Mouse (Mus musculus) frontal cortex, postnatal 14 days (tissue): ENCODE measurements at regions not wholly inside any gene's neighbourhood (a gene's known extent, or its start where the extent isn't known, plus 50 kb on each side); places are given as distances from the start of the nearest gene placed in this dataset.

ENCODE experiments used
- DNase-seq, 2 experiments: peaks; one replicate each; pipeline ENCODE4 v3.0.0; 2022; ENCODE audit warnings: low spot score in 2 of 2

DNA sequence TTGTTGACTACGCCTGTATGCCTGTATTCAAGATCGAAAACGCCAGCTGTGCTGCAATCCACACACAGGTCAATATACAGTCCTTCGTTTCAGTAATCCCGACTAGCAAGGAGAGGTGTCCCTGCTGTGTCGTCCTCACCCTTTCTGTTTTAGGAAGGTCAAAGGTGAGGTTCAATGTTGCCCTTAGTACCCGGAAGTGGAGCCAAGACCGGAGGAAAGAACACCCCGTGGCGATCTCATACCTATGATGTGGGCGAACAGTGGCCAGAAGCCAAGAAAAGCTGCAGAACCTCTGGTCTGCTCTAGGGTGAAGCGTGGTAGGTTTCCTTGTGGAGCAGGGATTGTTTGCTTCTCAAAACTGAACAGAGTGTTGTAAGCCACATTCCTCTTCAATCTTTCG, 217.9 kb upstream of the Nr2f2 start:
- DNase-seq, result no peak

DNA sequence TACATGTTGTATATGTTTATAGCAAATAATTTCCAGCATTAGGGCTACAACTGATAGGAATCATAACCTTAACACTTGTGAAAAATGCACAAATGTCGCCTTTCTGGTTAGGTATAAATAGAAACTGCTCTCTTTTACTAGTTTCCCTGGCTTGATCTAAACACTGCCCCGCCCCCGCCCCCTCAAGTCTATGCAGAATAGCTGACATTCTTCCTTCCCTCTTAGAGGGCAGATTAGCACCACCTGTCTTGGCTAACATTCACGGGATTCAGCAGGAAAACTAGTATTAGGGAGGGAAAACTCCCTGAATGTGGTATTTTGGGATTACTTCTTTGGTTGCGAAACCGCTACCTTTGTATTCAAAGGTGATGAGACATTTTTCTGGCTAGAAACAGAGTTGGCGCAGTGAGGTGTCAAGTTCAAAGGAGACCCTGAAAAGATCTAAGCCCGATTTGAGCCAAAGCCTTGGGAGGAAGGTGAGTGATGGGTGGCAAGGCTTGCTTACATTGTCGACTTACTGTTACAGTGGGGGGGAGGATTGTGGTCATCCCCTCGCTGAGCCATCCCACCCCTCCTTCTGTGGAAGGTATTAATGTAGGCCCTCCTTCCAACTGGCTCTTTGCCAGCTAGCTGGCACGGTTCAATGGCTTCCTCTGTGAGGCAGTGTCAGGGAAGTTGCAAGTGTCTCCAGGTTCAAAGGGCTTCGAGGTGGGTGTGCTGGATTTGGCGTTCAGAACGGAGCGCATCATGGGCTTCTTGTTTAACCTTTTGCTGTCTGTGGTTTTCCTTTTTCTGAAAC, 209.8 kb upstream of the Nr2f2 start:
- DNase-seq, result no peak

DNA sequence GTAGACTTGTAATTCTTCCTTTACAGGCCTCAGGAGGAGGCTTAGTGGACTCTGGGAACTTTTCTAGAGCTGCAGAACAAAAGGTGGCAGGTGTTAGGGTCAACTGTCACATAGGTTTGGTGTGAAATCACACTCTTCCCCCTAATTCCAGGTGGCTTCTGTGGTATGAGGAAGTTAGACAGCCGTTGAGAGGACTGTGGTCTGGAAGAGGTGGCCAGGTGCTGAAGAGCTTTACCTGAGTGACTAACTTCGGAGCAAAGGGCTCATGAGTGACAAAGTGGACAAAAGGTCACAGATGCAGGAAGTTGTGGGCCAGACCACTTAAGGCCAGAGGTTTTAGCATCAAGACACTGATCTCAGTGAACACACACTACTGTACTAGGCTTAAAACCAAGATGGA, 209.1 kb upstream of the Nr2f2 start:
- no peak for DNase-seq

DNA sequence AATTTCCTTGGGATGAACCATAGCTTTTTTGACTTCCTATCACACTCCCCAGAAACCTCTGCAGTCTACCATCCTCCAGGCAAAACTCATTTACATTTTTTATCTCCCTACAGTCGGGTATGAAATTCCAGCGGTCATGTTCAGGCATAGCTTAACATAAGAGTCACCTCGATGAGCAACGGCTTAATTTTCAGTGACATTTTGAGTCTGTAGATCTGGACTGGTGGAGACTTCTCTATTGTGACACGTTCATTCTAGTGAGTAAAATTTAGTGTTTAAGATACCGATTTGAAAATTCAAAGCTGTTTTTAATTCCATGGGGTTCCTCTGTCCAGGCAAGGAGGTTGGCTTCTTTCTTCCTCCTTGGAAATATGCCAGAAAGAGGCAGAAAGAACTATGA, 207.7 kb upstream of the Nr2f2 start:
- DNase-seq, result no peak

DNA sequence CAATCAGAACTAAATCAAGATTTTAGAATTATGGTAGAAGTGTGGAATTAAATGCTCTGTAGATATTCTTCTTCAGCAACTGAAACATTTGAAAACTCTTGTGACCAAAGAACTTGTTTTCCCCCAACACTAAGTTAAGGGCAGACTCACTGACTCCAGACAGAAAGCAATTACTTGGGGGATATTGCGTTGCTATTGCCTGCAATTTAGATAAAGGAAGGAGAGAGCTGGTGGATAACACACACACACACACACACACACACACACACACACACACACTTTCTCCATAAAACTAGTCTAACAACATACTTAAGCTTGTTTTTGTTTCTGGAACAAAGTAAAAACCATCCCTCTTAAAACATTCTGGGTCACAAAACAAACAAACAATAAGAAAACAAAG, 198.5 kb upstream of the Nr2f2 start:
- DNase-seq, result no peak

DNA sequence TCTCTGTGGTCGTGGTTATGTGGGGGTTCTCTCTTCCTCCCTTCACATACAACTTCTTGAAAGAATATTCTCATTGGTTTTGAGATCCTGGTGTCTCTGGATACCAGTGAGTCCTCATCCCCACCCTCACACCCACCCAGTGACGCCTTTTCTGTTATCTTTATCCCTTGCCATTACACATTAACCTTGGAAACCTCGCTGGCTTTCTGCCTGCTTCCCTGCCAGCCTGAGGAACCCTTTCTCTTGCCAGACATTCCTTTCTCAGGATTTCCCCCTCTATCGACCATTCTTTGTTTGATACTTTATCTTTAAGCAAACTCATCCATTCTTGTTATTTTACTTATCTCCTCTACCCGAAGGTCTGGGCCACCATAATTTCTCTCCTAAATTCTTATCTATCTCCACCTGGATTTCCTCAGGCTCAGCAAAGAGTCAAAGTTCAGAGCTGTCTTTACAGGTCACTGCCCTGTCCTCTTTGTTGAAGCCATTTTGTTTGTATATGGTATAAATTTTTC, 182.5 kb upstream of the Nr2f2 start:
- no peak for DNase-seq

DNA sequence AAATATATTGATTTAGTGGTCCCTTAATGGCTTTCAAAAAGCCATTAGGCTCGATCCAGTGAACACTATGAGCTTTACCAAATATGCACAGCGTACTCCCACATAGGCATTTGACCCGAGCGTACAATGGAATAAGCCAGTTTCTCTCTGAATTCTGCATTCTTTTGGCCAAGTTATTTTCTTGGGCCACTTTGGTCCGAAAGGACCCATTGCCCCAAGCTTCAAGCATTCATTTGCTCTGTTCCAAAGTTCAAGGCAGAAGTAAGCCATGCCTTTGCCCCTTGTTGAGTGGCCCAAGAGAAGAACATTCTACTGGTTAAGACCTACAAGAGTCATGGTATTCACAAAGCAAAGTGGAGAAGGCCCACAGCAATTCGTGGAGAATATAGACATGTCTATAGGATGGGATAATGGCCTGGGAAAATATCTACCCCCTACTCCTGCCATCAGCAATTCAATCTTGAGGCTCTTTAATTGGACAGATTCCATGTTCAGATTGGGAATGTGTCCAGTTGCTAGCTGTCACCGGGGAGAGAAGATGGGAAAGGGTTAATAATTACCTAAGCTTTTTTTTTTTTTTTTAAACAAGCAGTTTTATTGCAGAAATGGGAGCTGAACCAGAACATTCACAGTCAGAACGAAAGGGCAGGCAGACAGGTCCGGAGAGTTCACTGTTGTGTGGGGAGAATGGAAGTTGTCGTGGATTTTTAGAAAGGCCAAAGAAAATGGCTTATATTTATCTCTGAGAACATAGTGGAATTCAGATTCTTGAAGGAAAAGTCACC, 175.5 kb upstream of the Nr2f2 start:
- DNase-seq, result no peak

DNA sequence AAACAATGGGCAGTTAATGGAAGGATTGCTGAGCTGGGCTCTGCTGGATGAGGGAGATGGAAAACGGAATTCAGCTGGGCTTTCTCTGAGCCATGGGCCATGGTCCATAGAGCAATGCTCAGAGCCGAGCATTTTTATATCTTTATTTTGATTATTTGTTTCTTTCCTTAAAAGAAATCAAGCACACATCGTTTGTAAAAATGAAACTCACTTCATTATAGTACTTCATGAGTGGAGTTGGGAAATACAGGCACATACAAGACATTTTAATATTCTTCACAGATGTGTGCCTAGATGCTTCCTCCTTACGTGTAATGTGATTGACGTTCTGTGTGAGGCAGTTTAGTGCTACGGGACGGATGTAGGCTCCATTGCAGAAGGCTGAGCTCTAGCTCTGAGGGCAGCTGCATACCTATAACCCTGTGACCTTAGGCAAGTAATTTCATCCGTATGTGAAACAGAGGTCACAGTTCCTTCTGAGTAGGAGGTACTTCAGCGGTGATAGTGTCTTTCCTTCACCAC, 172.6 kb upstream of the Nr2f2 start:
- DNase-seq, result no peak

DNA sequence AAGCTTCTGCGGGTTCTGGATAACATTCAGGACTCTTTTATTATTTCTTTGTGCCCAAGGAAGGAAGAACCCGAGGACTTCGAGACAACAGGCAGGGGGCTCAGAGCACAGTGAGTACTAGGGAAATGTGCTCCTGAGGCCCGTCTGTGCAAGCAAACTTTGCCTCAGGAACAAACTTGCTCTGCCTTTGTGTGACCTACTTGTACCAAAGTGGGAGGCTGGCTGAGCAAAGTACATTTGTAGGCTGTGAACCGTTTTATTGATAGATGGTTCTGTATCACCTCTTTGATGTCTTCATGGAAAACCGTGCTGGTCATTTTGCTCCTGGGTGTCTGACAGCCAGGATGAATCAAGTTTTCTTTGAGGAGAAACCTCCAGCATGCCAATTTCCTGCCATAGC, 169.5 kb upstream of the Nr2f2 start:
- no peak for DNase-seq

DNA sequence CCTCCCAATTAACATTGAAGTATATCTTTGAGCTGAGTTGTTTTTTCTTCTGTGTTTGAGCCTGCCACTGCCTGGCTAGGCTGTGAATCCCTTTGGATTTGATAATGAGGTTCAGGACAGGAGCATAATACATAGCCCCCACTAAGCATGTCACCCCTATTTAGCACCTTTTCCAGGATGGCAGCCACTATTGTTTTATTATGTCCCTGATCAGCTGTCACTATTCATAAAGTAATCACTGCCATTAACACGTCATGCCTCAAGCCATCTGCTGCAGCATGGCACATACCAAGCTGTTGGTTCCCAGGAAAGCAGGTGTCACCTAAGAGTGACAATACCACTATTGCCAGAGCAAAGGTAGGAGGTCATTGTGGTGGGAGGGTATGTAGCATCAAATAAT, 167.0 kb upstream of the Nr2f2 start:
- DNase-seq, result no peak

DNA sequence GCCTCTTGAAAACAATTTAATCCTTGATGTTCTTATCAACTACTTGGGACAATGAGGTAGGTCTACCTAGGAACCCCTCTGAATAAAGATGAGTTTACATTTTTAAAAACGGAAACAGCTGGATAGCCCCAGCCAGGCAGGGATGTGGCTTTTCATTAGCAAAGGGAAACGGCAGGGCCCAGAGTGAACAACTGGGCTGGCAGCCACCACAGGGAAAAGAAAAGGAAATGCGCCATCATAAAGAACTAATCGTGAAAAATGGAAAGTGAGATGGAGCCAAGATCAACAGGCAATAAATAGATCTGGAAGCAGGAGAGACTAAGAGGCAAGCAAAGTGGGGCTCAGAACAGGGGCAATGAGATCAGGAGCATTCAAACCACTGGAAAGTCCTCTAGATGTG, 161.4 kb upstream of the Nr2f2 start:
- no peak for DNase-seq

DNA sequence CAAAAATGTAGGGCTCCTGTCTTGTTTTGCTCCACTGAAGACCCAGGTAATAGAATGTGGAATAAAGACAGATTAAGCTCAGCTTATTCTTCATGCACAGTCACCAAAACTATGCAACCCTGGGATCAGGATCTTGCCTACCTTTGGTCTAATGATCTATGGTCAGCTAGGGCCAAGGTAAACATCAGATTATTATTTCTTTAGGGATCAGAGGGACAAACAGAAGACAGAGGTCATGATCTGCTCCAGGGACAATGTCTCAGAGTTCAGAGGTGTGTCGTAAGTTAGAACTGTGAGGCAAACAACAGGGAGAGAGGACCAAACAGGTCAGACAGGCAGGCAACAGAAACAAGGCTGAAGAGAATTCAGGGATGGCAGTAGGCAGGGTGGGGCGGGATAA, 158.8 kb upstream of the Nr2f2 start:
- no peak for DNase-seq

DNA sequence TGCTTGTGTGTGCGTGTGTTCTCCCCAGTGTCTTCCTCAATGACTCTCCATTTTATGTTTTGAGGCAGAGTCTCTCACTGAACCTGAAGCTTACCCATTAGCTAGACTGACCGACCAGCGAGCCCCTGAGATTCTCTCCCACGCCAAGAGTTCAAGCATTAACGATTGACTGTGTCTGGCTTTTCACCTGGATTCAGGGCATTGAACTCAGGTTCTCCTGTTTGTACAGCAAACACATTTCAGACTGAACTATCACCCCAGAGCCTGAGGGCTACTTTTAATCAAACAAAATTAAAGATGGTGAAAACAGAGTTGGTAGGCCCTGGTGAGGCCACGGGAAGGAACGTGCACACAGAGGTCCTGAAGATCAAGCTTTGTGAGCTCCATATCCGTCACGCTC, 158.2 kb upstream of the Nr2f2 start:
- DNase-seq, result no peak

DNA sequence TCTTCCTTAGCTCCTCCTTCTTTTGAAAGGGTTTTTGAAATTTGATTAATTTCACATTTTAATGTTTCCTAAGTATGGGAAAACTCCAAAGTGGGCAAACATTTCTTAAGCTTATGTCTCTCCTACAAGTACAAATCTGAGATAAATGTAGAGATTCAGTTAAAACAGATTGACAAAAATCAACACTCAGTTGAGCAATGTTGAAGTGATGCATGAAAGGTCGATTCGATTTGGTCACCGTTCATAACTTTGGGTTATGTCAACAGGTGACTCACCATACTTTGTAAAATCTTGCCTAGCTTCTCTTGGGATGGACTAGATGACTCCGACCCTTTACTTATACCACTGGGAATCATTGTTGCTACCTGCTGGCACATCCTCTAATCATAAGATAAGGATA, 157.7 kb upstream of the Nr2f2 start:
- DNase-seq, result no peak

DNA sequence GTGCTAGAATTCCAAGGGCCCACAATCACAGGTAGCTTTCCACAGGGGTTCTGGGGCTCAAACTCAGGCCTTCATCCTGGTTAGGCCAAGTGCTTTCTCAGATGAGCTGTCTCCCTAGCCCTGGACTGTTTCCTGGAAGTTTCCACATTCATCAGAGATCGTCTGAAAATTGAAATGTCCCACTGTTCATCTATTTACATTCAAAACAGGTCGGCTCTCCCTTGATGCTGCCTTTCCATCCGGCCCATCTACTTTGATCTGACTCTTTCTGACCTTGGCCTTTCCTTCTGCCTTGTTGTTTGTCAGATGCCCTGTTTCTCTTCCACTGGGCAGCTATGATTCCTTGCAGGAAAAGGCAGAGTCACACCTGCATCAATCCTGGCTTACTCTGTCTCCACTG, 150.2 kb upstream of the Nr2f2 start:
- no peak for DNase-seq

DNA sequence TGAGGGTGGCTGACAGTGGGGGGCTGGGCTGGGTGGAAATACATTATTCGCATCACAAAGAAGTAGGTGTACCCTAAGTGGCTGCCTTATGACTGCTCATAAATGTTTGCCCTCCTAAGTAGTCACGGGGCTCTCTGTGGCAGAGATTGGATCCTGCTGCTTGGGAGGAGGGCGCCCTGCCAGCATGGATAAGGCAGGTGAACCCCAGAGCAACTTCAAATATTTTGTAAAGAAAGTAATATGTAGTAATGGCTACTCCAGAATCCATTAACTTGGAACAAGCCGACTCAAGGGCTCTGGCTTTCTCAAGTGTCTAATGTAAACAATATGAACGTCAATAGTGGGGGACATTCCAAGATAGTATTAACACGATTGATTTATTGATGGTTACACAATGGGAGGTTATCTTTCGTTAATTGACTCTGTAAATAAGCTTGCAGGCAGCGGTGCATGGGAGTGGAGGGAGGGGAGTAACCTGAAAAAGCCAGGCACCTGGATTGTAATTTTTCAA, 148.9 kb upstream of the Nr2f2 start:
- no peak for DNase-seq

DNA sequence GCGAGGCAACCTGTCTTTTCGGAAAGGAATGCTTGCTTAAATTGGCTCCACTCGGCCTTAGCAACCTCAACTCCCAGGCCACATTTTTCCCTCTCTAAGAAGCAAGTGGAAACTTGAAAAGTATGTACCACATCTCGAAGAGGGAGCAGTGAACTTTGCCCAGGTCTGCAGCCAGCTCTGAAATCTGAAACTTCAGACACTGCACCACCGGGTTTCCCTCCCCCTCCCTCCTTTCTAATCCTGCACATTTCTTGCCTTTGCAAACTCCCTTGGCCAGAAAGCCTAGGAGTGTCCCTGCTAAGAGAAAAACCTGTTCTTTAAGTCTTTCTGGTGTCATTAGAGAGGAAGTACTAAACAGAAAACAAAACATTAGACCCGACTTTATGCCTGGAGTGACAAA, 148.1 kb upstream of the Nr2f2 start:
- DNase-seq, result no peak

DNA sequence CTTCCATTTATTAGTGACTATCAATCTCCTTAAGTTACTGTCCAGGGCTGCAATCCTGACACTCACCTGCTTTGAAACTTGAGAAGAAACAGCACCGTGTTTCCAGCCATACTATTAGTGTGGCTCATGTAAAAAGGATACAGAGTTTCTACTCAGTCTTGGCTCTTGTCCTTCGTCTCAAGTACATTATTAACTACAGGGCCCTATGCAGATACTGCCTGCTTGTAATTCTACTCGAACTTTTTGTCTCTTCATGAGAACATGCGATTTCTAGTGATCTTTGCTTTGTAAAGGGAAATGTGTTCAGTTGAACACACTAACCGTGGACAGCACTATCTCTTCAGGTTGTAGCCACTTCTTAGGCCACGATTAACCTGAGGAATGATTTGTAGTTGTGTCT, 145.8 kb upstream of the Nr2f2 start:
- DNase-seq, result no peak

DNA sequence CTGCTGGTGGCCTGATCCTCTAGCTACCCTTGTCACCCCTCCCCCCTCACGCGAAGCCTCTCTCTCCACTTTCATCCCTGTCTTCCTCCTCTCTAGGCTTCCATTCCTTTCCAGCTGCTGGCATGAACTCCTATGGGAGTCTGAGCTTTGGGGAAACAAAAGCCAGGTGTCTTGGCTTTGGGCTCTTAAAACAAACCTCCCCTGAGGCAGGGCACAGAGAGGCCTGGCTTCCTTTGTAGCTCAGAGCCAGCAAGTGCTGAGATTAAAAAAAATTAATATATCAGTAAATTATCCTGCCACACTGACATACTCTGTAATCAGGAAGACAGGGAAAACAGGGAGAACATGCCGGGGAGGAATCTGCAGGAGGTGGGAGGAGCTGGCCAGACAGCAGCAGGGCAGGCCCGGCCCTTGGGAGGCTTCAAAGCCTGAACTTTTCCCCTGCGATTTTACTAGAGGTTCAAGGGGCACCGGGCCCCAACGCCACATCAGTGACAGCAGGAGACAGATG, 139.2 kb upstream of the Nr2f2 start:
- no peak for DNase-seq

DNA sequence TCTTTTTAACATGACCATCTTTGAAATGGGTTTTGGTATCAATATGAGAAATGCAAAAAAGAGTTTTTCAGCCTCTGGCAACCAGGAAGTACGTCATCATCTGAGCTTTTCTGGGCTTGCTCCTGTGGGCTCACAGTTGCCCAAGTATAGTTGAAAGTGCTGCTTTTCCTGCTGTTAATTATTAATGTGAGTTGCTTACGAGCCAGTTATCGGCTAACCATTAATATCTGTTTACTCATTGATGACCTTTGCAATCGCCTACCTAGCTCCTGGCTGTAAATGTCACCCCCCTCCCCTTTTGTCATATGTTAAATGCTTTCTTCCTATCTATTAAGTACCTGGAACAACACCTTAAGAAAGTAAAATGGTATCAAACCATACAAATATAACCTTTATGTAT, 135.3 kb upstream of the Nr2f2 start:
- DNase-seq, result no peak

DNA sequence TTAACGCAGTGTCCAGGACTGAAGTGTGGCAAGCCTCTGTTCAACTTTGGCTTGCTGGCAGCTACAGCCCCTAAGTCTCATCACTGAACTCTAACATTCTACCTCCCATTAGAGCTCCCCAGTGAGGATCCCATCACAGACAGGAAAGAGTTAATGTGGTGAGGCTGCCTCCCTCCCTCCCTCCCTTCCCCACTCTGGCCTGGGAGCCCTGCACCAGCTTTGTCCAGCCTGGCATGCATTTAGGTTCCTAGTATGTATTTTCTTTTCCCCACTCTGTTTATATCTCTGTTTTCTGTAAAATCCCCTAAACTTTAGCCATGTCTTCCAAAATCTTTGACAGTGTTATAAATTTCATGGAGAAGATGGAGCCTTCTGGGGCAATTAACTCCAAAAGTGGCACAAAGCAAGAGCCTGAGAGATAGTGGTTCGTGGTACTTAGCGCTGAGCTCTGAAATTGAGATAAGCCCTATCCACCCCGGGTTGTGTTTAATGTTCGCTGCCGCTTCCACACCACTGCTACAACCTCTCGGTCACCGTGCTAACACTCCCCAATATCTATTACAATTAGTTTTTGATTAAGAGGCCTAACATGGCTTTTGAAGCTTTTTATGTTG, 130.1 kb upstream of the Nr2f2 start:
- no peak for DNase-seq

DNA sequence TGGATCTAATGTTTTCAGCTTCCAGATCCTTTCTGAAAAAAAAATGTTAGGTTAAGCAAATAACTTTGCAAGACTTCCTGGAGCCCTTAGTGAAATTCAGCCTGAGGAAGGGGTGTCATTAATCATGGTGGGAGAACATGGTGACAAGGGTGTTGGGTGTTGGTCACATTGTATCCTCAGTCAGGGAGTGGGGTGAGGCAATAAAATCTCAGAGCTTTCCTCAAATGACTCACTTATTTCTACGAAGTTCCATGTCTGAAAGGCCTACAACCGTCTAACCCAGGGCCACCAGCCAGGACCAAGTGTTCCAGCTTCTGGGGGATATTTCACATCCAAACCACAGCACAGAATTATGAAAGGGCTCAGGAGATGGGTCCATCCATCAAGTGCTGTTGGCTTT, 117.7 kb upstream of the Nr2f2 start:
- no peak for DNase-seq
